Mouse (Mus musculus) pancreas, adult 10 weeks (tissue): ENCODE measurements around the gene Gins2. TPM values are rescaled to one million over a fixed set of nuclear protein-coding genes. Genes with fewer than 3 reads are reported as not detected.

Experiments used
- polyA plus RNA-seq: library from polyadenylated mRNA; stranded (reverse); fragments of 350-450 nt; fragmentation: Illumina TruSeq; extraction: RNeasy Lipid Tissue Mini Kit (QIAGEN cat#74804); gene quantifications from one replicate; pipeline ENCODE4 v1.2.3, GENCODE M21; 2015; ENCODE audit warnings: low read depth, low replicate concordance; ENCODE audit not compliant: insufficient read depth

Gins2 gene
- not detected for polyA plus RNA-seq

DNA sequence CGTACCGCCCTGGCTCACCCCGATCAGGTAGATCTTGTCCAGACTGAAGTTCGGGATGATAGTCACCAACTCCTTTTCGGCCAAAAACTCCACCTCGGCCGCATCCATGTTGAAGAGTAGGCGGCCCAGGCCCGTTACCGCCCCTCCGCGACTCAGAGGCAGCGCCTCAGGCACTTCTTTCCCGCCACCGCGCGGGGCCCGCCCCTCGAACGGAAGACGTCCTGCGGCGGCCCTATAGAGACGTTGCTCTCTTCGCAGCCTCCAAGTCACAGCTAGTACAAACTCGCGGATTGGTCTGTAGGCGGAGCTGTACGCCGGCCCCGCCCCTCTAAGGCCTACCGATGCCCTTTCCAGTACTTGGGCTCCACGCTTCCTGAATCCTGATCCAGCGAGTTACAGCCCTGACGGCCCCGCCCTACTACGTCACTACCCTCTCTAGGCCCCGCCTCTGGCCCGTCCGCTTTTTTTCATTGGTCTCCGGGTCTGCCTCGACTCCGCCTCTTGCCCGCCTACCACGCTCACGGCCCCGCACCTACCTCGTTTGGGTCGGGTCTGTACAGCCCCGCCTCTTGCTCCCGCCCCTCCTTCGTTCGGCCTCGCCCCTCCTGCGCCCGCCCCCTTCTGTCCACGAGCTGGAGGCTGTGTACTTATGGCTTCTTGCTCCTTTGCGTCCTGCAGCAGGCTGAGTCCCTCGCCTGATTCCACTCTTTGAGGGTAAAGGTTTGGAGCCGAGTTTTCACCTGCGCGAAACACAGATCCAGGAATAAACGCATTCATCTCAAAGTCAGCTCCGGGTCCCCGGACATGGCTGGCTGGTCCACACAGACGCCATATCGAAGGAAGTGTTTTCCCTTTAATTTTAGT, at the start of gene Gins2:
Gins2 (minus strand) TSS at position 397 of the 864 bp plus-strand sequence.

Other genes with a start within 250 kb of the Gins2 start
- gene 1190005I06Rik, start 58.3 kb upstream of the Gins2 start, polyA plus RNA-seq, result 3.5 TPM
- gene Gm27021, start 78.8 kb upstream of the Gins2 start, polyA plus RNA-seq, result not detected
- gene Cox4i1, start 78.9 kb upstream of the Gins2 start, polyA plus RNA-seq, result 197 TPM
- 5.4 TPM for gene Emc8, start 79.3 kb upstream of the Gins2 start, polyA plus RNA-seq
- 1.6 TPM for gene Irf8, start 147.1 kb upstream of the Gins2 start, polyA plus RNA-seq